Mouse (Mus musculus) embryonic facial prominence, embryonic 14.5 days (tissue): ENCODE results near the gene Slc35b2. TPM values are rescaled to one million over a fixed set of nuclear protein-coding genes. Genes with fewer than 3 reads are reported as not detected.

Experiments used
- ATAC-seq: fragments of 200-750 bp; cut with Nextera tagmentation; 2 replicates; pipeline ENCODE4 v1.8.0; 2017; ENCODE audit warnings: low read depth, moderate number of reproducible peaks, moderate TSS enrichment
- DNase-seq: peaks from one replicate; pipeline ENCODE4 v3.0.0-alpha.2; 2015; ENCODE audit warnings: low spot score
- H3K27ac ChIP-seq: fragments of 300-500 bp; sonication (generic); replicated peaks from 2 replicates; pipeline ENCODE4 v1.5.1; 2014; ENCODE audit warnings: low read depth, mild to moderate bottlenecking, low read length, moderate library complexity
- H3K27me3 ChIP-seq: fragments of 300-500 bp; sonication (generic); replicated peaks from 2 replicates; pipeline ENCODE4 v1.6.1; 2014; ENCODE audit warnings: low read length; ENCODE audit not compliant: control insufficient read depth, insufficient read depth
- H3K36me3 ChIP-seq: fragments of 300-500 bp; sonication (generic); 2 replicates; pipeline ENCODE4 v1.6.1; 2014; ENCODE audit warnings: low read length, mixed read lengths; ENCODE audit not compliant: control insufficient read depth, insufficient read depth
- H3K4me1 ChIP-seq: fragments of 300-500 bp; sonication (generic); 2 replicates; pipeline ENCODE4 v1.6.1; 2014; ENCODE audit warnings: antibody characterized with exemption, low read length; ENCODE audit not compliant: control insufficient read depth, insufficient read depth
- H3K4me2 ChIP-seq: fragments of 300-500 bp; sonication (generic); 2 replicates; pipeline ENCODE4 v1.6.1; 2014; ENCODE audit warnings: low read depth, mild to moderate bottlenecking, low read length, moderate library complexity, mixed read lengths
- H3K4me3 ChIP-seq: fragments of 300-500 bp; sonication (generic); 2 replicates; pipeline ENCODE4 v1.5.1; 2014; ENCODE audit warnings: low read depth, mild to moderate bottlenecking, low read length
- H3K9ac ChIP-seq: fragments of 300-500 bp; sonication (generic); 2 replicates; pipeline ENCODE4 v1.6.1; 2014; ENCODE audit warnings: low read depth, mild to moderate bottlenecking, low read length, moderate library complexity, mixed read lengths
- H3K9me3 ChIP-seq: fragments of 300-500 bp; sonication (generic); 2 replicates; pipeline ENCODE4 v1.6.1; 2016; ENCODE audit warnings: low read length; ENCODE audit not compliant: control insufficient read depth
- WGBS: fragments of 180-500 bp; shearing (Covaris S2); extraction: QIAGEN DNeasy Blood & Tissue Kit; methylation state at CpG from one replicate; pipeline ENCODE4 v1.1.7; 2014; 5-methylcytosine and 5-hydroxymethylcytosine counted together
- polyA plus RNA-seq: library from polyadenylated mRNA; unstranded; fragments of >200 nt; fragmentation: Nextera tagmentation; extraction: Ambion mirVana; gene quantifications from 2 replicates; pipeline ENCODE4 v1.2.1, GENCODE M21; 2014

Gene Slc35b2
- polyA plus RNA-seq, 1 experiment from 2014 or later: 139 TPM

GRCm38 (mm10) chr17:45612921-45613320 is 49.2 kb downstream of the Slc35b2 start:
- H3K4me2 ChIP-seq: no peak overlapping the region
- DNase-seq (no peak), ATAC-seq (no peak)
- no peak overlapping the region for H3K9ac ChIP-seq
- no peak overlapping the region for H3K4me3 ChIP-seq
- H3K9me3 ChIP-seq: no peaks in the 10 kb centered on the region
- no peaks in the 10 kb centered on the region for H3K36me3 ChIP-seq
- H3K4me1 ChIP-seq: no peaks in the 10 kb centered on the region
- 92% methylated on average over 7 of the region's 7 CpGs for WGBS
- no peak overlapping the region for H3K27ac ChIP-seq
- H3K27me3 ChIP-seq: no peaks in the 10 kb centered on the region

GRCm38 (mm10) chr17:45616046-45616650 is 52.5 kb downstream of the Slc35b2 start:
- no peaks in the 10 kb centered on the region for H3K9me3 ChIP-seq
- H3K4me2 ChIP-seq: no peak overlapping the region
- H3K27ac ChIP-seq: no peak overlapping the region
- no peak overlapping the region for H3K4me3 ChIP-seq
- peaks cover 12% of the 10 kb centered on the region; the same call in 1 of the 2 replicates for H3K4me1 ChIP-seq
- H3K27me3 ChIP-seq: no peaks in the 10 kb centered on the region
- DNase-seq: peak; percentile 59
- WGBS: 24% methylated on average over 4 of the region's 4 CpGs
- no peaks in the 10 kb centered on the region for H3K36me3 ChIP-seq
- peak; percentile 78; the same call in 1 of the 2 replicates for ATAC-seq
- no peak overlapping the region for H3K9ac ChIP-seq

DNA sequence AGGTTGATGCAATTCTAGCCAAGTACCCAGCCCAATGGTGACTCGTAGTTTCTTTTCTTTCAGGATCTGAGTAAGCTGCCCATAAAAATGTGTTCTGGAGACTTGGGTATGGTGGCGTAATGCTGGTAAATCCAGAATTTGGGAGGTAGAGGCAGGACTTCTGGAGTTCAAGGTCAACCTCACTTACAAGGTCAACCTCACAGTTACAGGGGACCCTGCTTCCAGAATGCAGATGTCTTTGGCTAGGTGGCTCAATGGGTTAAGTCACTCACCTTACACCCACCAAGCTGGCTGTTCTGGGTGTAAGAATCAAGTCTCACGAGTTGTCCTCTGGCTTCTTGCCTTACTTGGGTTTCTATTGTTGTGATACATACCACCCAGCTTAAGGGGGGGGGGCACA is 53.0 kb downstream of the Slc35b2 start:
- no peaks in the 10 kb centered on the region for H3K27me3 ChIP-seq
- ATAC-seq: no peak
- DNase-seq: no peak
- no peak overlapping the region for H3K4me3 ChIP-seq
- H3K4me1 ChIP-seq: peaks cover 12% of the 10 kb centered on the region; the same call in 1 of the 2 replicates
- H3K9ac ChIP-seq: no peak overlapping the region
- H3K27ac ChIP-seq: no peak overlapping the region
- H3K4me2 ChIP-seq: no peak overlapping the region
- 79% methylated on average over 3 of the region's 3 CpGs for WGBS
- no peaks in the 10 kb centered on the region for H3K36me3 ChIP-seq
- H3K9me3 ChIP-seq: no peaks in the 10 kb centered on the region

Other genes starting within 250 kb of the Slc35b2 start
- 60.1 and 61.1 TPM in 2 replicates for gene Cdc5l, start 130.1 kb upstream of the Slc35b2 start, polyA plus RNA-seq
- gene Spats1, start 88.5 kb upstream of the Slc35b2 start, polyA plus RNA-seq: 0.46 and 0.95 TPM in 2 replicates
- 12.5 and 14.5 TPM in 2 replicates for gene Aars2, start 57.0 kb upstream of the Slc35b2 start, polyA plus RNA-seq
- 0.93 and 2.7 TPM in 2 replicates for gene Tcte1, start 40.4 kb upstream of the Slc35b2 start, polyA plus RNA-seq
- gene Tmem151b, start 14.2 kb upstream of the Slc35b2 start, polyA plus RNA-seq: 1.7 and 2.8 TPM in 2 replicates
- gene Nfkbie, start 8.2 kb upstream of the Slc35b2 start, polyA plus RNA-seq: 4.3 and 4.7 TPM in 2 replicates
- gene Hsp90ab1, start 9.4 kb downstream of the Slc35b2 start, polyA plus RNA-seq: 1,431 and 1,467 TPM in 2 replicates
- gene Slc29a1, start 35.7 kb downstream of the Slc35b2 start, polyA plus RNA-seq: 96.5 and 110 TPM in 2 replicates
- 52.1 and 52.5 TPM in 2 replicates for gene Mymx, start 38.2 kb downstream of the Slc35b2 start, polyA plus RNA-seq
- 0.83 TPM in 1 of 2 replicates, not detected in the other for gene Capn11, start 95.5 kb downstream of the Slc35b2 start, polyA plus RNA-seq
- gene Mrpl14, start 122.4 kb downstream of the Slc35b2 start, polyA plus RNA-seq: 146 and 148 TPM in 2 replicates
- 30.4 and 32.9 TPM in 2 replicates for gene Tmem63b, start 123.0 kb downstream of the Slc35b2 start, polyA plus RNA-seq
- not detected in 2 replicates for gene 1600014C23Rik, start 170.0 kb downstream of the Slc35b2 start, polyA plus RNA-seq